Mouse (Mus musculus) lung, embryonic 15.5 days (tissue): ENCODE results near the gene Prkn. TPM values are rescaled to one million over a fixed set of nuclear protein-coding genes. Genes with fewer than 3 reads are reported as not detected.
A peak's percentile ranks its signal among the peaks of the same experiment; 100 is the strongest.

Experiments
- ATAC-seq: fragments of 200-750 bp; cut with Nextera tagmentation; 2 replicates; pipeline ENCODE4 v1.8.0; 2017; ENCODE audit warnings: moderate number of reproducible peaks, borderline replicate concordance; ENCODE audit not compliant: low FRiP score, low TSS enrichment; ENCODE audit errors: extremely low read depth
- H3K27ac ChIP-seq: fragments of 300-500 bp; sonication (generic); 2 replicates; pipeline ENCODE4 v1.5.1; 2015; ENCODE audit warnings: moderate library complexity, mild to moderate bottlenecking, inconsistent platforms
- H3K27me3 ChIP-seq: fragments of 300-500 bp; sonication (generic); 2 replicates; pipeline ENCODE4 v1.6.1; 2015; ENCODE audit warnings: inconsistent platforms
- H3K36me3 ChIP-seq: fragments of 300-500 bp; sonication (generic); 2 replicates; pipeline ENCODE4 v1.6.1; 2015; ENCODE audit warnings: inconsistent platforms
- H3K4me1 ChIP-seq: fragments of 300-500 bp; sonication (generic); 2 replicates; pipeline ENCODE4 v1.6.1; 2015; ENCODE audit warnings: inconsistent platforms
- H3K4me2 ChIP-seq: fragments of 300-500 bp; sonication (generic); 2 replicates; pipeline ENCODE4 v1.6.1; 2015; ENCODE audit warnings: inconsistent platforms, mild to moderate bottlenecking, moderate library complexity
- H3K4me3 ChIP-seq: fragments of 300-500 bp; sonication (generic); 2 replicates; pipeline ENCODE4 v1.5.1; 2015; ENCODE audit warnings: mild to moderate bottlenecking, inconsistent platforms
- H3K9ac ChIP-seq: fragments of 300-500 bp; sonication (generic); 2 replicates; pipeline ENCODE4 v1.6.1; 2015; ENCODE audit warnings: inconsistent platforms
- H3K9me3 ChIP-seq: fragments of 300-500 bp; sonication (generic); 2 replicates; pipeline ENCODE4 v1.6.1; 2016; ENCODE audit warnings: inconsistent platforms
- WGBS: fragments of 180-500 bp; shearing (Covaris S2); methylation state at CpG from one replicate; pipeline ENCODE4 v1.1.7; 2015; 5-methylcytosine and 5-hydroxymethylcytosine counted together
- polyA plus RNA-seq: library from polyadenylated mRNA; unstranded; fragments of >200 nt; fragmentation: Nextera tagmentation; extraction: Ambion mirVana; gene quantifications from 2 replicates; pipeline ENCODE4 v1.2.1, GENCODE M21; 2015

Prkn gene
- polyA plus RNA-seq, 1 experiment from 2014 or later: 0.90 TPM

GRCm38 (mm10) chr17:11230604-11231395 is 390.6 kb downstream of the Prkn start:
- no peak overlapping the region for H3K4me2 ChIP-seq
- H3K27ac ChIP-seq: no peak overlapping the region
- no peak overlapping the region for H3K9ac ChIP-seq
- H3K4me1 ChIP-seq: peaks cover 10% of the 10 kb centered on the region; the same call in 1 of the 2 replicates
- H3K27me3 ChIP-seq: no peaks in the 10 kb centered on the region
- 40% methylated on average over 12 of the region's 12 CpGs for WGBS
- no peak for ATAC-seq
- no peaks in the 10 kb centered on the region for H3K36me3 ChIP-seq
- no peaks in the 10 kb centered on the region for H3K9me3 ChIP-seq
- no peak overlapping the region for H3K4me3 ChIP-seq

GRCm38 (mm10) chr17:11235273-11235672 is 395.1 kb downstream of the Prkn start:
- Histone ChIP-seq H3K4me3 (no peak overlapping the region), H3K4me1 (peaks cover 16% of the 10 kb centered on the region; the same call in 1 of the 2 replicates), H3K27ac (no peak overlapping the region; the same call in 1 of the 2 replicates), H3K9ac (no peak overlapping the region), H3K4me2 (no peak overlapping the region), H3K36me3 (no peaks in the 10 kb centered on the region), H3K27me3 (no peaks in the 10 kb centered on the region), H3K9me3 (no peaks in the 10 kb centered on the region)
- WGBS: 32% methylated on average over 1 of the region's 1 CpGs
- ATAC-seq: peak; percentile 81; the same call in 1 of the 2 replicates

- no peak overlapping the region for H3K9ac ChIP-seq
- H3K4me2 ChIP-seq: no peak overlapping the region
- H3K27ac ChIP-seq: no peak overlapping the region
- WGBS: 51% methylated on average over 9 of the region's 9 CpGs
- ATAC-seq: no peak
- no peaks in the 10 kb centered on the region for H3K9me3 ChIP-seq
- H3K27me3 ChIP-seq: no peaks in the 10 kb centered on the region
- no peak overlapping the region for H3K4me3 ChIP-seq
- no peaks in the 10 kb centered on the region; the same call in 1 of the 2 replicates for H3K4me1 ChIP-seq
- no peaks in the 10 kb centered on the region for H3K36me3 ChIP-seq
These were observed 404.9 kb downstream of the Prkn start for GRCm38 (mm10) chr17:11245040-11245439.

GRCm38 (mm10) chr17:11249216-11249615 is 409.0 kb downstream of the Prkn start:
- Histone ChIP-seq H3K4me3 (no peak overlapping the region), H3K36me3 (no peaks in the 10 kb centered on the region), H3K27ac (no peak overlapping the region), H3K9me3 (no peaks in the 10 kb centered on the region), H3K27me3 (no peaks in the 10 kb centered on the region), H3K4me1 (no peaks in the 10 kb centered on the region), H3K4me2 (no peak overlapping the region), H3K9ac (no peak overlapping the region)
- ATAC-seq: no peak
- 71% methylated on average over 6 of the region's 6 CpGs for WGBS

GRCm38 (mm10) chr17:11260663-11261062 is 420.5 kb downstream of the Prkn start:
- H3K4me2 ChIP-seq: no peak overlapping the region
- no peaks in the 10 kb centered on the region for H3K4me1 ChIP-seq
- no peaks in the 10 kb centered on the region for H3K9me3 ChIP-seq
- no peaks in the 10 kb centered on the region for H3K36me3 ChIP-seq
- no peak for ATAC-seq
- H3K27me3 ChIP-seq: no peaks in the 10 kb centered on the region
- H3K4me3 ChIP-seq: no peak overlapping the region
- no peak overlapping the region for H3K27ac ChIP-seq
- H3K9ac ChIP-seq: no peak overlapping the region
- 62% methylated on average over 8 of the region's 8 CpGs for WGBS

GRCm38 (mm10) chr17:11261679-11262078 is 421.5 kb downstream of the Prkn start:
- Histone ChIP-seq H3K4me2 (no peak overlapping the region), H3K27ac (no peak overlapping the region), H3K36me3 (no peaks in the 10 kb centered on the region), H3K9me3 (no peaks in the 10 kb centered on the region), H3K4me3 (no peak overlapping the region), H3K27me3 (no peaks in the 10 kb centered on the region), H3K4me1 (no peaks in the 10 kb centered on the region), H3K9ac (no peak overlapping the region)
- no peak for ATAC-seq
- WGBS: 78% methylated on average over 5 of the region's 5 CpGs

GRCm38 (mm10) chr17:11267951-11268350 is 427.8 kb downstream of the Prkn start:
- Histone ChIP-seq H3K9ac (no peak overlapping the region), H3K9me3 (no peaks in the 10 kb centered on the region), H3K4me2 (no peak overlapping the region), H3K27ac (no peak overlapping the region), H3K4me1 (no peaks in the 10 kb centered on the region), H3K27me3 (no peaks in the 10 kb centered on the region), H3K4me3 (no peak overlapping the region), H3K36me3 (no peaks in the 10 kb centered on the region)
- WGBS: 75% methylated on average over 4 of the region's 4 CpGs
- ATAC-seq: no peak

GRCm38 (mm10) chr17:11270179-11270578 is 430.0 kb downstream of the Prkn start:
- no peak overlapping the region for H3K4me2 ChIP-seq
- no peak overlapping the region for H3K9ac ChIP-seq
- no peaks in the 10 kb centered on the region for H3K36me3 ChIP-seq
- WGBS: 64% methylated on average over 4 of the region's 4 CpGs
- no peaks in the 10 kb centered on the region for H3K27me3 ChIP-seq
- no peaks in the 10 kb centered on the region for H3K4me1 ChIP-seq
- H3K27ac ChIP-seq: no peak overlapping the region
- no peak overlapping the region for H3K4me3 ChIP-seq
- H3K9me3 ChIP-seq: no peaks in the 10 kb centered on the region
- ATAC-seq: no peak

- Histone ChIP-seq H3K27ac (no peak overlapping the region), H3K9me3 (no peaks in the 10 kb centered on the region), H3K9ac (no peak overlapping the region), H3K36me3 (no peaks in the 10 kb centered on the region), H3K4me3 (no peak overlapping the region), H3K27me3 (no peaks in the 10 kb centered on the region), H3K4me2 (no peak overlapping the region), H3K4me1 (no peaks in the 10 kb centered on the region)
- no peak for ATAC-seq
These were observed 431.7 kb downstream of the Prkn start for GRCm38 (mm10) chr17:11271876-11272275.

- ATAC-seq: no peak
- no peaks in the 10 kb centered on the region for H3K4me1 ChIP-seq
- H3K36me3 ChIP-seq: no peaks in the 10 kb centered on the region
- H3K4me3 ChIP-seq: no peak overlapping the region
- H3K9ac ChIP-seq: no peak overlapping the region
- H3K4me2 ChIP-seq: no peak overlapping the region
- no peaks in the 10 kb centered on the region for H3K27me3 ChIP-seq
- H3K27ac ChIP-seq: no peak overlapping the region
- WGBS: 65% methylated on average over 4 of the region's 4 CpGs
- no peaks in the 10 kb centered on the region for H3K9me3 ChIP-seq
These were observed 444.1 kb downstream of the Prkn start for GRCm38 (mm10) chr17:11284246-11284645.

GRCm38 (mm10) chr17:11290183-11290582 is 450.0 kb downstream of the Prkn start:
- Histone ChIP-seq H3K9ac (no peak overlapping the region), H3K4me1 (no peaks in the 10 kb centered on the region), H3K27ac (no peak overlapping the region), H3K27me3 (no peaks in the 10 kb centered on the region), H3K9me3 (no peaks in the 10 kb centered on the region), H3K4me2 (no peak overlapping the region), H3K4me3 (no peak overlapping the region), H3K36me3 (no peaks in the 10 kb centered on the region)
- 52% methylated on average over 3 of the region's 3 CpGs for WGBS
- no peak for ATAC-seq

- no peak overlapping the region for H3K4me3 ChIP-seq
- WGBS: 63% methylated on average over 9 of the region's 9 CpGs
- no peak overlapping the region for H3K4me2 ChIP-seq
- no peaks in the 10 kb centered on the region for H3K9me3 ChIP-seq
- H3K9ac ChIP-seq: no peak overlapping the region
- no peaks in the 10 kb centered on the region for H3K36me3 ChIP-seq
- ATAC-seq: no peak
- no peak overlapping the region for H3K27ac ChIP-seq
- no peaks in the 10 kb centered on the region for H3K27me3 ChIP-seq
- no peaks in the 10 kb centered on the region for H3K4me1 ChIP-seq
These were observed 462.9 kb downstream of the Prkn start for GRCm38 (mm10) chr17:11303116-11303515.
